Mouse (Mus musculus): ENCODE results near the gene Fhl5.
"Not testable (repeated sequence)": the region's sequence is repeated elsewhere in the genome, so short reads cannot be mapped to it uniquely, and the experiment has no call there.

Gene Fhl5

GRCm38 (mm10) chr4:25242776-25243175 lies at the start of gene Fhl5:
Gene Fhl5, minus strand, starts transcription at chr4:25242876.
- DNase-seq (ENCODE audit: extremely low read depth, low read depth), result no peak

DNA sequence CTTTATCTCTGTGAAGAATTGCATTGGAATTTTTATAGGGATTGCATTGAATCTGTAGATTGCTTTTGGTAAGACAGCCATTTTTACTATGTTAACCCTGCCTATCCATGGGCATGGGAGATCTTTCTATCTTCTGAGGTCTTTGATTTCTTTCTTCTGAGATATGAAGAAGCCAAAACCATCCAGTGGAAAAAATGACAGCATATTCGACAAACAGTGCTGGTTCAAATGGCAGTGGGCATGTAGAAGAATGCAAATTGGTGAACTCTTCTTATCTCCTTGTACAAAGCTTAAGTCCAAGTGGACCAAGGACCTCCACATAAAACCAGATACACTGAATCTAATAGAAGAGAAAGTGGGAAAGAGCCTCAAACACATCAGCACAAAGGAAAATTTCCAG lies 42.3 kb upstream of the Fhl5 start:
- not testable (repeated sequence) for DNase-seq (ENCODE audit: extremely low read depth, low read depth)

DNA sequence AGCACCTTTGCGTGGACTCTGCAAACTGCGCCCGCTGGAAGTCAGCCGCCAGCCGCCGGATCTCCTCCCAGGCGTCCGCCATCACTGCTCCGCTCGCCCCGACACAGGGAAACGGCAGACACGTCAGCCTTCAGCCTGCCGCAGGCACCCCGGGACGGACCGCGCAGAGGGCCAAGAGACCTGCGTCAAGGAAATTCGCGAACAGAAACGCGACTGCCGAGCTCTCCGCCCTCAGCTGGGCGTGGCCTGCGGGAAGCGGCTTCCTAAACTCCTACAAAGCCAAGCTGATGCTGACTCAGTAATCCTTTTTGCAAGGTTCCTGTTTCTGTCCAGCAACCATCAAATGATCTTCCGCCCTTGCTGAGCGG lies 39.0 kb upstream of the Fhl5 start, which contains the start of gene Ufl1:
Gene Ufl1 (minus strand): TSS at position 151 of the 368 bp plus-strand sequence.
- DNase-seq (ENCODE audit: extremely low read depth, low read depth), result peak; percentile 93

DNA sequence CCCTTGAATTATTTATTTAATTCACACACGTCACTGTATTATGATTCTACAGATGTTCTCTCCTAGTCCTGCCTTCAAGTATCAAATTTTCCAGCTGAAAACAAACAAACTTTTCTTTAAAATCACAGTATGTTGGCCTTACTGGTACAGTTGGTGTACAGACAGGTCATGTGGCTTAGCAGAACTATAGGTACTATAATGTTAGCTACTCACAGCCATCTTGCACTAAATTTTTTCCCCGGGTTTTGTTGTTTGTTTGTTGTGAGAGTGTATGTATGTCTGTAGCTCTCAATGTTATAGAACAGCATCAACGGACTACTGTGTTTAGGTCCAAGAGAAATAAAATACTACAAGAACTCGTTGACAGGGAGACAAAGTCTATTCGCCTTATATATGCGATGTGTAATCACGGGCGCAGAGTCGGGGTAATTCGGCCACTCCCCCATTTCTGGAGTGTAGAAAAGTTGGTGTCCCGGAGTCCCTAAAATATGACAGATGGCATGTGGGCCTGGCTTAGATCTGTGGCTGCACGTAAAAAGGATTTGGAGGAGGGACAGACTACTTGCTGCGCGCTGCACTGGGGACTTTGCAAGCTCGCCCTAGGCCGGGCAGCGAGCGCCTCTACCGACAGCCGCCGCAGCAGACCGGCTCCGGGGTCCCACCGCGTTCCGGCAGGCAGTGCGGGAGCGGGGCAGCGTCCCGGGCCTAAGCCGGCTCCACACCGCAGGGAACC lies 38.4 kb upstream of the Fhl5 start:
- DNase-seq (ENCODE audit: extremely low read depth, low read depth), result peak; percentile 44

GRCm38 (mm10) chr4:25272861-25273627 lies 30.4 kb upstream of the Fhl5 start:
- DNase-seq (ENCODE audit: extremely low read depth, low read depth), result no peak

DNA sequence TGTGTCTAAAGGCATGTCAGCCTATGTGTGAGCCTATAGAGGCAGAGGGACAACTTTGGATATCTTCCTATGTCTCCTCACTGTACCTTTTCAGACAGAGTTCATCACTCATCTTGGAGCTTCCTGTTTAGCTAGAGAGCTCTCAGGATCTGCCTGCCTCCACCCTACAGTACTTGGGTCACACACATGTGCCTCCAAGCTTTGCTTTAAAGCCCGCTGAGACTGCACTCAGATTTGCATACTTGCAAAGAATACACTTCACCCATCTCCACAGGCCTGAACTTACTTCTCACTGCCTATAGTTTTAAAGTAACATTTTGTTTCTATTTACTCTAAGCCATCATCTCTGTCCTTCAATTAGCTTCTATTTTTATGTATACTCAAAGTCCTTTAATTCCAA lies 29.2 kb upstream of the Fhl5 start:
- DNase-seq (ENCODE audit: extremely low read depth, low read depth), result no peak

GRCm38 (mm10) chr4:25267144-25267543 lies 24.5 kb upstream of the Fhl5 start:
- peak; percentile 47 for DNase-seq (ENCODE audit: extremely low read depth, low read depth)

- DNase-seq (ENCODE audit: extremely low read depth, low read depth), result no peak
These were observed 15.2 kb upstream of the Fhl5 start for GRCm38 (mm10) chr4:25257822-25258398.

- not testable (repeated sequence) for DNase-seq (ENCODE audit: extremely low read depth, low read depth)
These were observed 7.0 kb downstream of the Fhl5 start for GRCm38 (mm10) chr4:25235663-25236062.

- not testable (repeated sequence) for DNase-seq (ENCODE audit: extremely low read depth, low read depth)
These were observed 8.9 kb downstream of the Fhl5 start for GRCm38 (mm10) chr4:25233767-25234166.

DNA sequence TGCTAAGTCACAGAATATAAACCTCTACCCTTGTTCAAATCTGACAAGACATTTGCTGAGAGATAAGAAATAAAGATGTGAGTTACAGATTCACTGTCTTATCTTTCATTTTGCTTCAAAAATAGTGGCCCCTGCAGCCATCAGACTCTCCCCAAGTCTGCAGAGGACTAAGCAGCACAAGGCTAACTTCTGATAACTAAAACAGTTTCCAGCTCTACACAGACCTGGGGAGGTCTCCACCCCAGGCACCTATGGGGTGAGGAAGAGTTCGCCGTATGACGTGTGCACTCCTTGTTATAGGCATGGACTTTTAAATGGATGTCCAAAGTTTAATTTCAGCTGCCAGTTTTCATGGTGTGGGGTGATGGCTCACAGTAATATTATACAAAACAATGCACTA lies 10.1 kb downstream of the Fhl5 start:
- no peak for DNase-seq (ENCODE audit: extremely low read depth, low read depth)

- no peak for DNase-seq (ENCODE audit: extremely low read depth, low read depth)
These were observed 15.1 kb downstream of the Fhl5 start for GRCm38 (mm10) chr4:25227527-25227926.

GRCm38 (mm10) chr4:25221927-25222326 lies 20.7 kb downstream of the Fhl5 start:
- no peak for DNase-seq (ENCODE audit: extremely low read depth, low read depth)

DNA sequence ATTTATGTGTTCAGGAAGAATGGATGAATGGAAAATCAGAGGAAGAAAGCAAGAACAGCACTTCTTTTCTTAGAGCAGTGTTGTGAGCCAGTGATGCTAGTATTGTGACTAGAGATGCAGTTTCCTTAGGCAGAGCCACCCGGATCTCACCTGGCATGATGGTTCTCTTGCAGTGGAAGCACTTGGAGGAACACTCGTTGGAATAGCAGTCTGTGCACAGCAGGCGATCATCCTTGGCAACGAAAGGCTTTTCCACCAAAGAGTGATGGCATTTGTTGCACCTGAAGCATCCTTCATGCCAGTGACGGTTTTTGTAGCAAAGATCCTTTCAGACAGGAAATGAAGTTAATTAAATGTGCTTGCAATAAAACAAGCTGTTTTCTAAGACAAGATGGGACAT lies 29.2 kb downstream of the Fhl5 start:
- no peak for DNase-seq (ENCODE audit: extremely low read depth, low read depth)

DNA sequence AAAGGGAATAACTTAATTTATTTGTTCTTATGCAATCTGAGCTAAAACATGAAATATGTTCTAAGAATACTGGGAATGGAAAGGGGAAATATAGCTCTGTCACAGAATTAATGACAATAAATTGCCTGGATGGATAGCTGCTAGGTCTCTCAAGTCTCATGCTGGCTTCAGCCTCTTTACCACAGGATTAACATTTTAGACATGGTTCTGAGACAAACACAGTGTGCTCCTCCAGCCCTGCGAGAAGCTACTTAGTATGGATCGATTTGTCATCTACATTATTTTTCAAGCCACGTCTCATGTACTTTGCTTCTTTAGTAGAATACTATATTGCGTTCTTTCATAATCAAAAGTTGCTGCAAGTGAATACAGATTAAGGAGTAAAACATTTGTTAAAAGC lies 36.5 kb downstream of the Fhl5 start:
- no peak for DNase-seq (ENCODE audit: extremely low read depth, low read depth)

- DNase-seq (ENCODE audit: extremely low read depth, low read depth), result no peak
These were observed 45.4 kb downstream of the Fhl5 start for GRCm38 (mm10) chr4:25197310-25197709.

GRCm38 (mm10) chr4:25179617-25180208 lies 63.0 kb downstream of the Fhl5 start:
- no peak for DNase-seq (ENCODE audit: extremely low read depth, low read depth)
